In genomic region chr13:39011696-39012095, GRCm38 (mm10) we compare ENCODE assay signal across 8 mouse cellular contexts. TPM values are rescaled to one million over a fixed set of nuclear protein-coding genes. Genes with fewer than 3 reads are reported as not detected.
A peak's percentile ranks its signal among the peaks of the same experiment; 100 is the strongest.
DNase-seq lines count a peak whose midpoint lies in the region; ATAC-seq and TF ChIP-seq lines count a peak whose summit lies in the region.

No protein-coding gene starts in this region.

- no peak overlapping the region for H3K27ac ChIP-seq in hindbrain, embryonic 15.5 days (replicated peaks)

- in situ Hi-C loops in Patski (cut with MboI; ENCODE audit: low pct_unique_long_range_greater_than_20kb) = no loop called here

- H3K27me3 ChIP-seq in Patski = peaks cover 8% of the 10 kb centered on the region
- H3K27me3 ChIP-seq in hindbrain, embryonic 15.5 days = no peaks in the 10 kb centered on the region

- peak; percentile 73 for ATAC-seq in Patski
- ATAC-seq in hindbrain, embryonic 15.5 days (ENCODE audit: low FRiP score, low read depth) = 0 out of 2 replicates have a peak, but pooled peaks have one; percentile 61

- POLR2A ChIA-PET in Patski (lab: Charles Lee) = no interaction called here

- peak overlapping the region; percentile 36 for H3K4me2 ChIP-seq in hindbrain, embryonic 15.5 days

- no peak for DNase-seq in Patski (ENCODE audit: low read depth, low spot score)
- peak; percentile 83 to 89 for DNase-seq in cerebellum, postnatal 25 days
- peak; percentile 75 to 76 for DNase-seq in frontal cortex, postnatal 36 days (ENCODE audit: low spot score in 2 of 2)
- DNase-seq in layer of hippocampus, postnatal 36 days = peak; percentile 72 to 74
- DNase-seq in lung, postnatal 36 days = peak; percentile 88
- peak; percentile 78 to 85 for DNase-seq in right cerebral cortex, adult 2 months (ENCODE audit: low spot score in 2 of 2)
- peak; percentile 73 for DNase-seq in urinary bladder, postnatal 14 days (ENCODE audit: low spot score)

- H3K9me3 ChIP-seq in hindbrain, embryonic 15.5 days = no peaks in the 10 kb centered on the region

- no peak overlapping the region for H3K4me3 ChIP-seq in hindbrain, embryonic 15.5 days

- TF ChIP-seq CTCF in Patski (IDR thresholded peaks at IDR 0.05) = peak; percentile 85

- CTCF ChIA-PET in Patski (lab: Charles Lee) = interaction anchor here (1.0 to 1.3 kb wide), 5 partner anchors 15 to 322 kb away, joined by 3 to 5 read pairs (median 4); no protein-coding TSS in a partner anchor

- 5% methylated on average over 8 of the region's 8 CpGs for WGBS in hindbrain, embryonic 15.5 days

- peaks cover 4% of the 10 kb centered on the region; the same call in 1 of the 2 replicates for H3K4me1 ChIP-seq in hindbrain, embryonic 15.5 days (replicated peaks)

- no peaks in the 10 kb centered on the region for H3K36me3 ChIP-seq in hindbrain, embryonic 15.5 days

- H3K9ac ChIP-seq in hindbrain, embryonic 15.5 days = no peak overlapping the region

RNA-seq across cellular contexts. Expression of gene Slc35b3, which starts 51.0 kb away (rescaled TPM):
- polyA plus RNA-seq in Patski (2021) = 20.8 TPM
- 30.9 and 33.4 TPM in 2 replicates for polyA plus RNA-seq in hindbrain, embryonic 15.5 days (2015; fragmentation: Nextera tagmentation; extraction: Ambion mirVana)
- total RNA-seq in layer of hippocampus, postnatal 36 days (2021) = 10 to 100 TPM; 14.2 to 16.0 TPM
